Mouse (Mus musculus) spleen, adult 2 months (tissue): Measurements from ENCODE around the gene Wfdc5. TPM values are rescaled to one million over a fixed set of nuclear protein-coding genes. Genes with fewer than 3 reads are reported as not detected.

Experiments
- DNase-seq, 2 experiments: peaks; one replicate each; pipeline versions ENCODE4 v3.0.0 to v3.0.0-alpha.2; 2012 to 2021; ENCODE audit warnings: low spot score in 2 of 2, low read depth in 1 of 2
- H3K27ac ChIP-seq: fragments of 200-500 bp; 2 replicates; pipeline ENCODE4 v1.5.1; 2012; ENCODE audit warnings: low read length, inconsistent platforms; ENCODE audit not compliant: insufficient read depth
- H3K27me3 ChIP-seq: fragments of 200-500 bp; 2 replicates; pipeline ENCODE4 v1.6.1; 2012; ENCODE audit warnings: mild to moderate bottlenecking, moderate library complexity, low read length, inconsistent platforms; ENCODE audit not compliant: control insufficient read depth, insufficient read depth
- H3K36me3 ChIP-seq: fragments of 200-500 bp; 2 replicates; pipeline ENCODE4 v1.6.1; 2012; ENCODE audit warnings: mild to moderate bottlenecking, low read length, inconsistent platforms; ENCODE audit not compliant: control insufficient read depth, insufficient read depth
- H3K4me1 ChIP-seq: fragments of 200-500 bp; 2 replicates; pipeline ENCODE4 v1.6.1; 2011; ENCODE audit warnings: inconsistent platforms; ENCODE audit not compliant: control insufficient read depth, insufficient read depth, insufficient read length
- H3K4me3 ChIP-seq: fragments of 200-500 bp; 2 replicates; pipeline ENCODE4 v1.5.1; 2011; ENCODE audit warnings: mild to moderate bottlenecking, inconsistent platforms; ENCODE audit not compliant: insufficient read depth, insufficient read length; ENCODE audit errors: extremely low read depth
- CTCF ChIP-seq: fragments of 200-500 bp; IDR thresholded peaks from 2 replicates; pipeline ENCODE4 v1.5.1; 2011; ENCODE audit warnings: mild to moderate bottlenecking, inconsistent platforms; ENCODE audit not compliant: insufficient read depth, insufficient read length, insufficient replicate concordance; ENCODE audit errors: extremely low read depth
- POLR2A ChIP-seq: fragments of 200-500 bp; IDR thresholded peaks from 2 replicates; pipeline ENCODE4 v1.6.1; 2011; ENCODE audit warnings: low read depth, low read length, inconsistent platforms
- WGBS: fragments of 180-500 bp; shearing (Covaris S2); methylation state at CpG from one replicate; pipeline ENCODE4 v1.1.7; 2018; 5-methylcytosine and 5-hydroxymethylcytosine counted together
- polyA plus RNA-seq: library from polyadenylated mRNA; depleted of rRNA; stranded (reverse); fragments of >200 nt; gene quantifications from 2 replicates; pipeline ENCODE4 v1.2.3, GENCODE M21; 2012; rRNA removed

The Wfdc5 gene
- polyA plus RNA-seq, 1 experiment: not detected

DNA sequence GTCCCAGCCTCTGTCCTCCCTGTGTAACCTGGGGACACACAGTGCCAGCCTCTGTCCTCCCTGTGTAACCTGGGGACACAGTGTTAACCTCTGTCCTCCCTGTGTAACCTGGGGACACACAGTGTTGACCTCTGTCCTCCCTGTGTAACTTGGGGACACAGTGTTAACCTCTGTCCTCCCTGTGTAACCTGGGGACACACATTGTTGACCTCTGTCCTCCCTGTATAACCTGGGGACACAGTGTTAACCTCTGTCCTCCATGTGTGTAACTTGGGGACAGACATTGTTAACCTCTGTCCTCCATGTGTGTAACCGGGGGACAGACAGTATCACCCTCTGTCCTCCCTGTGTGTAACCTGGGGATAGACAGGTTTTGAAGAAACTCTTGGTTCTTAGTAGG, 51.0 kb downstream of the Wfdc5 start:
- Histone ChIP-seq H3K27me3 (no peaks in the 10 kb centered on the region), H3K4me3 (no peak overlapping the region), H3K4me1 (peaks cover 9% of the 10 kb centered on the region; the same call in 1 of the 2 replicates), H3K36me3 (peaks cover 18% of the 10 kb centered on the region), H3K27ac (no peak overlapping the region)
- WGBS: 85% methylated on average over 1 of the region's 1 CpGs
- TF ChIP-seq CTCF: no peak
- no peak for TF ChIP-seq POLR2A
- no peak for DNase-seq

DNA sequence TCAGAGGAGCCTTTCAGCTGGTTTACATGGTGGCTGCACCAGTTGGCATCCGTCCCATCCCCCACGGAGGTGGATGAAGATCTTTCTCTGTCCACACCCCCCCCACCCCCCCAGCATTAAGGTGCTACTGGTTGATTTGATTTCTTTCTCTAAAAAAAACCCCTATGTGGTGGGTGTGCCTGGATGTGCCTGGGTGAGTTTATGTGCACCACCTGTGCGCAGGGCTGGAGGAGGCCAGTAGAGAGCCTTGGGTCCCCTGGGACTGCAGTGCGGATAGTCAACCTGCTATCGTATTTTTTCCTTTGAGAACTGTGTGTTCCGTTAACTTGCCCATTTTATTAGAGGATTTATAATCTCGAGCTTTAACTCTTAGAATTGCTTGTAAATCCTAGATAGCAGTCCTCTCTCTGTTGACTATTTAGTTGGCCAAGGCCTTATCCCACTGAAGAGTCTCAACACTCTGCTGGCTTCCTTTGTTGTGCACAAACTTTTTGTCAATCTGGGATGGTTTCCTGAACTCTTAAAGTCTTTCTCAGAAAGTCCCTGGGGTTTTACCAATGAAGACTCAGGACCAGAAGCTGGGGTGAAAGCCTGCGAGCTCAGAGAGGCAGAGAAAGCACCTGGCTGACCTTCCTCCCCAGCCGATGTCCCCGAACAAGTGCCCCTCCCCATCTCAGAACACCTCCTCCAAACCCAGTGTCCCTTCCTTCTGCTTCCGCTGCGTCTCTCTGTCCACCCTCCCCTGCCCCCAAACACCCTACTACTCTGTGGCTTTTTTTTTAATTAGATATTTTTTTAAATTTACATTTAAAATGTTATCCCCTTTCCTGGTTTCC, 53.7 kb downstream of the Wfdc5 start:
- 62% methylated on average over 12 of the region's 12 CpGs for WGBS
- H3K27me3 ChIP-seq: no peaks in the 10 kb centered on the region

DNA sequence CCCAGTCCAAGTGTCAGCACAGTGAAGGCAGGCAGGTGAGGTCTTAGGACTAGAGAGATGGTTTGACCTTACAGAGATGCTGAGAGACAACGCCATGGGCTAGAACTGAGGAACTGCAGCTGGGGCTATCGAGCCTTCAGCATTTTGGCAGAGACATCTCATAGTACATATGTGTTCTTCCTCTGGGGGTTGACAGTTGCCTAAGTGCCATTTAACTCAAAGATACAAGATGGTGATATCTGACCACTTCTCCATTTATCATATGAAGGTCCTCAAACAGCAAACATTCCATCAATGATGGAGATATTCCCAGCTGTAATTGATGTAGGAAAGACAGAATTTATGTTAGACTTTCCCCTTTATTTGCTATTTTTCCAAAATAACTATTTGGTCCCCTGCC, 55.2 kb downstream of the Wfdc5 start:
- no peaks in the 10 kb centered on the region for H3K27me3 ChIP-seq
- TF ChIP-seq POLR2A (no peak), CTCF (no peak)
- H3K27ac ChIP-seq: no peak overlapping the region
- peaks cover 12% of the 10 kb centered on the region for H3K36me3 ChIP-seq
- peaks cover 9% of the 10 kb centered on the region; the same call in 1 of the 2 replicates for H3K4me1 ChIP-seq
- DNase-seq: no peak
- 81% methylated on average over 2 of the region's 2 CpGs for WGBS
- H3K4me3 ChIP-seq: no peak overlapping the region

More for the DNA sequence above, 53.7 kb downstream of the Wfdc5 start:
- H3K4me1 ChIP-seq: peaks cover 9% of the 10 kb centered on the region; the same call in 1 of the 2 replicates
- peak overlapping the region; percentile 77 for H3K27ac ChIP-seq
- TF ChIP-seq CTCF: no peak
- no peak for TF ChIP-seq POLR2A
- peak; percentile 30 to 73 for DNase-seq
- no peak overlapping the region for H3K4me3 ChIP-seq
- H3K36me3 ChIP-seq: peaks cover 18% of the 10 kb centered on the region

DNA sequence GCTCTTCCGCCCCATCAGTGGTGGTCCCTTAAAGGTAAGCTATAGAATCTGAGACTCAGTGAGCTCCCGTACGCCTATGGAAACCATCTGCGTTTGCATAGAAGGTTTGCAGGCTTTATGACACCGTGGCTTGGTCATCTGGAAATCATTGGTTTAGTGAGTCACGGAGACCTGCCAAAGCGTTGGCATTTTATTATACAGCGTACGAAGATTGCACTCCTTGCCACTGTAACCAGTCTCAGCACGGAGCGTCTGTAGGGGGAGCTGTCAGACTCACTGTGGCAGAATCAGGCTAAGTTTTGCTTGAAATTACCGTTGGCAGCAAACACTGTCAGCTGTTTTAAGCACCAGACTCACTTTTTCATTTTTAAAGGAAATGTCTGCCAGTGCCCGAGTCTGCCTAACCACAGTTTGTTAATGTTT, 56.0 kb downstream of the Wfdc5 start:
- Histone ChIP-seq H3K27me3 (no peaks in the 10 kb centered on the region), H3K4me3 (no peak overlapping the region), H3K4me1 (peaks cover 9% of the 10 kb centered on the region; the same call in 1 of the 2 replicates), H3K36me3 (peaks cover 12% of the 10 kb centered on the region), H3K27ac (no peak overlapping the region)
- peak; percentile 15; the same call in 1 of the 2 replicates for TF ChIP-seq CTCF
- no peak for TF ChIP-seq POLR2A
- 80% methylated on average over 13 of the region's 13 CpGs for WGBS
- DNase-seq: peak in 1 of 2 experiments; percentile 23

Other genes with a start within 250 kb of the Wfdc5 start
- gene Ywhab, start 187.8 kb downstream of the Wfdc5 start, polyA plus RNA-seq: 24.0 and 26.4 TPM in 2 replicates
- 0.23 and 0.69 TPM in 2 replicates for gene Pabpc1l, start 157.3 kb downstream of the Wfdc5 start, polyA plus RNA-seq
- gene Stk4, start 112.4 kb downstream of the Wfdc5 start, polyA plus RNA-seq: 31.6 and 36.9 TPM in 2 replicates
- 51.7 and 66.0 TPM in 2 replicates for gene Tomm34, start 111.6 kb downstream of the Wfdc5 start, polyA plus RNA-seq
- 0.12 and 0.14 TPM in 2 replicates for gene Kcns1, start 11.6 kb downstream of the Wfdc5 start, polyA plus RNA-seq
- gene Wfdc12, start 7.9 kb upstream of the Wfdc5 start, polyA plus RNA-seq: not detected in 2 replicates
- gene Wfdc15a, start 17.4 kb upstream of the Wfdc5 start, polyA plus RNA-seq: not detected in 2 replicates
- 0.16 TPM in 1 of 2 replicates, not detected in the other for gene Wfdc15b, start 38.9 kb upstream of the Wfdc5 start, polyA plus RNA-seq
- not detected in 2 replicates for gene Svs2, start 55.7 kb upstream of the Wfdc5 start, polyA plus RNA-seq
- not detected in 2 replicates for gene Svs3b, start 73.9 kb upstream of the Wfdc5 start, polyA plus RNA-seq
- gene Svs4, start 95.7 kb upstream of the Wfdc5 start, polyA plus RNA-seq: not detected in 2 replicates
- gene Svs3a, start 106.5 kb upstream of the Wfdc5 start, polyA plus RNA-seq: not detected in 2 replicates
- gene Svs6, start 134.0 kb upstream of the Wfdc5 start, polyA plus RNA-seq: not detected in 2 replicates
- gene Svs5, start 150.0 kb upstream of the Wfdc5 start, polyA plus RNA-seq: not detected in 2 replicates
- gene Slpi, start 206.4 kb upstream of the Wfdc5 start, polyA plus RNA-seq: 33.5 and 77.7 TPM in 2 replicates
- 19.0 and 39.4 TPM in 2 replicates for gene Rbpjl, start 220.4 kb upstream of the Wfdc5 start, polyA plus RNA-seq
- gene Matn4, start 222.4 kb upstream of the Wfdc5 start, polyA plus RNA-seq: 0.82 and 1.2 TPM in 2 replicates